Mouse (Mus musculus): ENCODE data around the gene Grasp. TPM values are rescaled to one million over a fixed set of nuclear protein-coding genes. Genes with fewer than 3 reads are reported as not detected.

Gene Grasp
- polyA plus RNA-seq, 1 experiment from 2014 or later, result 6.9 TPM

- no peak for ATAC-seq (ENCODE audit: borderline replicate concordance, extremely low read depth, low FRiP score, low TSS enrichment)
- H3K4me1 ChIP-seq, result peaks cover 8% of the 10 kb centered on the region; the same call in 1 of the 2 replicates
- H3K9me3 ChIP-seq, result no peaks in the 10 kb centered on the region
- H3K27ac ChIP-seq, result no peak overlapping the region
- peaks cover 18% of the 10 kb centered on the region for H3K36me3 ChIP-seq
- no peak overlapping the region for H3K9ac ChIP-seq
- H3K4me3 ChIP-seq, result no peak overlapping the region
- 77% methylated on average over 4 of the region's 4 CpGs for WGBS
- no peak overlapping the region for H3K4me2 ChIP-seq
- H3K27me3 ChIP-seq, result no peaks in the 10 kb centered on the region
Observed at GRCm38 (mm10) chr15:101216036-101216435, 8.0 kb upstream of the Grasp start.

- no peak for ATAC-seq (ENCODE audit: borderline replicate concordance, extremely low read depth, low FRiP score, low TSS enrichment)
- Histone ChIP-seq H3K4me2 (no peak overlapping the region), H3K36me3 (no peaks in the 10 kb centered on the region), H3K27ac (no peak overlapping the region), H3K4me1 (peaks cover 44% of the 10 kb centered on the region), H3K9ac (no peak overlapping the region), H3K27me3 (0 out of 2 replicates have a peak, but pooled peaks cover 6% of the 10 kb centered on the region), H3K4me3 (no peak overlapping the region), H3K9me3 (no peaks in the 10 kb centered on the region)
- WGBS, result 12% methylated on average over 8 of the region's 8 CpGs
Observed at GRCm38 (mm10) chr15:101220905-101221297, 3.1 kb upstream of the Grasp start.

- H3K27ac ChIP-seq, result peak overlapping the region; percentile 39; the same call in 1 of the 2 replicates
- no peaks in the 10 kb centered on the region for H3K36me3 ChIP-seq
- H3K4me2 ChIP-seq, result peak overlapping the region; percentile 60
- 6% methylated on average over 14 of the region's 14 CpGs for WGBS
- H3K27me3 ChIP-seq, result 0 out of 2 replicates have a peak, but pooled peaks cover 6% of the 10 kb centered on the region
- peaks cover 48% of the 10 kb centered on the region for H3K4me1 ChIP-seq
- peak overlapping the region; percentile 33 for H3K4me3 ChIP-seq
- peak; percentile 39; the same call in 1 of the 2 replicates for ATAC-seq (ENCODE audit: borderline replicate concordance, extremely low read depth, low FRiP score, low TSS enrichment)
- peak overlapping the region; percentile 12; the same call in 1 of the 2 replicates for H3K9ac ChIP-seq
- no peaks in the 10 kb centered on the region for H3K9me3 ChIP-seq
Observed at GRCm38 (mm10) chr15:101221298-101222104, 2.5 kb upstream of the Grasp start.

- 0 out of 2 replicates have a peak overlapping the region, but pooled peaks have one; percentile 7 for H3K27ac ChIP-seq
- peaks cover 63% of the 10 kb centered on the region for H3K4me1 ChIP-seq
- 0 out of 2 replicates have a peak overlapping the region, but pooled peaks have one; percentile 1 for H3K4me3 ChIP-seq
- H3K9ac ChIP-seq, result no peak overlapping the region
- H3K4me2 ChIP-seq, result peak overlapping the region; percentile 79; the same call in 1 of the 2 replicates
- 46% methylated on average over 13 of the region's 13 CpGs for WGBS
- no peaks in the 10 kb centered on the region for H3K36me3 ChIP-seq
- H3K9me3 ChIP-seq, result no peaks in the 10 kb centered on the region
- no peak for ATAC-seq (ENCODE audit: borderline replicate concordance, extremely low read depth, low FRiP score, low TSS enrichment)
- H3K27me3 ChIP-seq, result 0 out of 2 replicates have a peak, but pooled peaks cover 6% of the 10 kb centered on the region
Observed at GRCm38 (mm10) chr15:101222897-101223482, 998 bp upstream of the Grasp start.

- H3K27me3 ChIP-seq, result 0 out of 2 replicates have a peak, but pooled peaks cover 6% of the 10 kb centered on the region
- 0 out of 2 replicates have a peak, but pooled peaks cover 2% of the 10 kb centered on the region for H3K36me3 ChIP-seq
- H3K27ac ChIP-seq, result 0 out of 2 replicates have a peak overlapping the region, but pooled peaks have one; percentile 7
- H3K9ac ChIP-seq, result no peak overlapping the region
- WGBS, result 2% methylated on average over 5 of the region's 5 CpGs
- peak; percentile 1; the same call in 1 of the 2 replicates for ATAC-seq (ENCODE audit: borderline replicate concordance, extremely low read depth, low FRiP score, low TSS enrichment)
- peaks cover 69% of the 10 kb centered on the region for H3K4me1 ChIP-seq
- H3K9me3 ChIP-seq, result no peaks in the 10 kb centered on the region
- peak overlapping the region; percentile 78 for H3K4me3 ChIP-seq
- H3K4me2 ChIP-seq, result peak overlapping the region; percentile 79
Observed at GRCm38 (mm10) chr15:101223596-101223995, 392 bp upstream of the Grasp start.

- Histone ChIP-seq H3K4me2 (peak overlapping the region; percentile 79), H3K9me3 (no peaks in the 10 kb centered on the region), H3K27me3 (0 out of 2 replicates have a peak, but pooled peaks cover 6% of the 10 kb centered on the region), H3K4me1 (peaks cover 75% of the 10 kb centered on the region), H3K27ac (peak overlapping the region; percentile 91), H3K4me3 (peak overlapping the region; percentile 78), H3K9ac (peak overlapping the region; percentile 82), H3K36me3 (peaks cover 15% of the 10 kb centered on the region)
- WGBS, result 3% methylated on average over 14 of the region's 14 CpGs
- ATAC-seq (ENCODE audit: borderline replicate concordance, extremely low read depth, low FRiP score, low TSS enrichment), result no peak
Observed at GRCm38 (mm10) chr15:101224977-101225376, 989 bp downstream of the Grasp start.

GRCm38 (mm10) chr15:101227971-101228370 is 4.0 kb downstream of the Grasp start:
- Histone ChIP-seq H3K4me3 (no peak overlapping the region; the same call in 1 of the 2 replicates), H3K27ac (peak overlapping the region; percentile 93), H3K9me3 (no peaks in the 10 kb centered on the region), H3K4me2 (peak overlapping the region; percentile 41), H3K4me1 (peaks cover 64% of the 10 kb centered on the region), H3K27me3 (0 out of 2 replicates have a peak, but pooled peaks cover 3% of the 10 kb centered on the region), H3K36me3 (peaks cover 35% of the 10 kb centered on the region), H3K9ac (peak overlapping the region; percentile 17; the same call in 1 of the 2 replicates)
- 23% methylated on average over 7 of the region's 7 CpGs for WGBS
- peak; percentile 79 for ATAC-seq (ENCODE audit: borderline replicate concordance, extremely low read depth, low FRiP score, low TSS enrichment)

GRCm38 (mm10) chr15:101228866-101229590 is 5.0 kb downstream of the Grasp start:
- Histone ChIP-seq H3K9ac (no peak overlapping the region), H3K9me3 (no peaks in the 10 kb centered on the region), H3K27ac (peak overlapping the region; percentile 93), H3K36me3 (peaks cover 35% of the 10 kb centered on the region), H3K4me2 (no peak overlapping the region), H3K4me1 (peaks cover 66% of the 10 kb centered on the region), H3K27me3 (no peaks in the 10 kb centered on the region), H3K4me3 (no peak overlapping the region)
- no peak for ATAC-seq (ENCODE audit: borderline replicate concordance, extremely low read depth, low FRiP score, low TSS enrichment)
- WGBS, result 73% methylated on average over 21 of the region's 21 CpGs

- Histone ChIP-seq H3K27ac (no peak overlapping the region), H3K4me3 (no peak overlapping the region), H3K9me3 (no peaks in the 10 kb centered on the region), H3K36me3 (peaks cover 35% of the 10 kb centered on the region), H3K4me2 (no peak overlapping the region), H3K27me3 (no peaks in the 10 kb centered on the region), H3K9ac (no peak overlapping the region), H3K4me1 (peaks cover 76% of the 10 kb centered on the region)
- ATAC-seq (ENCODE audit: borderline replicate concordance, extremely low read depth, low FRiP score, low TSS enrichment), result no peak
- 93% methylated on average over 19 of the region's 19 CpGs for WGBS
Observed at GRCm38 (mm10) chr15:101230503-101230902, 6.5 kb downstream of the Grasp start.

GRCm38 (mm10) chr15:101230995-101231647 is 7.1 kb downstream of the Grasp start:
- Histone ChIP-seq H3K4me2 (peak overlapping the region; percentile 7; the same call in 1 of the 2 replicates), H3K9me3 (no peaks in the 10 kb centered on the region), H3K9ac (no peak overlapping the region), H3K27ac (peak overlapping the region; percentile 94; the same call in 1 of the 2 replicates), H3K36me3 (peaks cover 35% of the 10 kb centered on the region), H3K27me3 (no peaks in the 10 kb centered on the region), H3K4me1 (peaks cover 77% of the 10 kb centered on the region), H3K4me3 (no peak overlapping the region)
- no peak for ATAC-seq (ENCODE audit: borderline replicate concordance, extremely low read depth, low FRiP score, low TSS enrichment)
- 79% methylated on average over 23 of the region's 23 CpGs for WGBS

Measured in lung, embryonic 15.5 days (tissue).